Mouse (Mus musculus) liver, adult 2 months (tissue): Measurements from ENCODE around the gene Lrrc30. TPM values are rescaled to one million over a fixed set of nuclear protein-coding genes. Genes with fewer than 3 reads are reported as not detected.

Experiments used
- DNase-seq: peaks from one replicate; pipeline ENCODE4 v3.0.0-alpha.2; 2011; ENCODE audit warnings: low read depth, low spot score; ENCODE audit errors: extremely low read depth
- H3K27ac ChIP-seq: fragments of 200-500 bp; replicated peaks from 2 replicates; pipeline ENCODE4 v1.5.1; 2012; ENCODE audit warnings: low read depth, mild to moderate bottlenecking, control low read depth, inconsistent platforms, low read length; ENCODE audit not compliant: insufficient read depth
- H3K27me3 ChIP-seq: fragments of 200-500 bp; 2 replicates; pipeline ENCODE4 v1.6.1; 2012; ENCODE audit warnings: mild to moderate bottlenecking, moderate library complexity, low read length, inconsistent platforms; ENCODE audit not compliant: control insufficient read depth, insufficient read depth
- H3K36me3 ChIP-seq: fragments of 200-500 bp; 2 replicates; pipeline ENCODE4 v1.6.1; 2012; ENCODE audit warnings: low read length, inconsistent platforms; ENCODE audit not compliant: control insufficient read depth, insufficient read depth
- H3K4me1 ChIP-seq: fragments of 200-500 bp; 2 replicates; pipeline ENCODE4 v1.6.1; 2011; ENCODE audit warnings: low read length; ENCODE audit not compliant: control insufficient read depth, insufficient read depth
- H3K4me3 ChIP-seq: fragments of 200-500 bp; 2 replicates; pipeline ENCODE4 v1.5.1; 2011; ENCODE audit warnings: low read depth, mild to moderate bottlenecking, control low read depth, low read length, moderate library complexity; ENCODE audit not compliant: insufficient read depth
- H3K79me2 ChIP-seq: fragments of 200-500 bp; 2 replicates; pipeline ENCODE4 v1.6.1; 2012; ENCODE audit warnings: inconsistent platforms, mild to moderate bottlenecking, low read length, moderate library complexity; ENCODE audit not compliant: control insufficient read depth, insufficient read depth
- H3K9ac ChIP-seq: fragments of 200-500 bp; 2 replicates; pipeline ENCODE4 v1.6.1; 2012; ENCODE audit warnings: low read depth, mild to moderate bottlenecking, control low read depth, inconsistent platforms, low read length
- CTCF ChIP-seq: fragments of 200-500 bp; IDR thresholded peaks from 2 replicates; pipeline ENCODE4 v1.5.1; 2011; ENCODE audit warnings: low read depth, low read length, control low read depth
- POLR2A ChIP-seq: fragments of 200-500 bp; IDR thresholded peaks from 2 replicates; pipeline ENCODE4 v1.6.1; 2011; ENCODE audit warnings: low read length, control low read depth; ENCODE audit not compliant: insufficient read depth; ENCODE audit errors: extremely low read depth
- WGBS: fragments of 180-500 bp; shearing (Covaris S2); methylation state at CpG from one replicate; pipeline ENCODE4 v1.1.7; 2018; 5-methylcytosine and 5-hydroxymethylcytosine counted together
- polyA plus RNA-seq: library from polyadenylated mRNA; depleted of rRNA; stranded (reverse); fragments of >200 nt; gene quantifications from 2 replicates; pipeline ENCODE4 v1.2.3, GENCODE M21; 2012
- total RNA-seq: library from RNA; depleted of rRNA; stranded (reverse); fragments of >200 nt; gene quantifications from 2 replicates; pipeline ENCODE4 v1.2.3, GENCODE M21; 2014

Lrrc30 gene
- total and polyA plus RNA-seq, 2 experiments, result not detected

- no peak for DNase-seq
- H3K4me3 ChIP-seq, result no peak overlapping the region
- 55% methylated on average over 13 of the region's 13 CpGs for WGBS
- H3K79me2 ChIP-seq, result no peaks in the 10 kb centered on the region
- no peaks in the 10 kb centered on the region for H3K4me1 ChIP-seq
- no peak for TF ChIP-seq POLR2A
- TF ChIP-seq CTCF, result no peak
- H3K9ac ChIP-seq, result no peak overlapping the region
- H3K27me3 ChIP-seq, result no peaks in the 10 kb centered on the region
- H3K36me3 ChIP-seq, result no peaks in the 10 kb centered on the region
- no peak overlapping the region for H3K27ac ChIP-seq
Observed at GRCm38 (mm10) chr17:67629211-67629657, 3.3 kb downstream of the Lrrc30 start.

- H3K4me3 ChIP-seq, result no peak overlapping the region
- no peak for TF ChIP-seq CTCF
- WGBS, result 88% methylated on average over 15 of the region's 15 CpGs
Observed at GRCm38 (mm10) chr17:67628475-67628874, 4.0 kb downstream of the Lrrc30 start.

GRCm38 (mm10) chr17:67625431-67625830 is 7.1 kb downstream of the Lrrc30 start:
- 77% methylated on average over 5 of the region's 5 CpGs for WGBS

More at GRCm38 (mm10) chr17:67628475-67628874, 4.0 kb downstream of the Lrrc30 start:
- no peaks in the 10 kb centered on the region for H3K79me2 ChIP-seq
- no peak overlapping the region for H3K9ac ChIP-seq
- no peaks in the 10 kb centered on the region for H3K36me3 ChIP-seq
- H3K27me3 ChIP-seq, result no peaks in the 10 kb centered on the region
- H3K4me1 ChIP-seq, result no peaks in the 10 kb centered on the region
- DNase-seq, result no peak
- no peak overlapping the region for H3K27ac ChIP-seq

GRCm38 (mm10) chr17:67619001-67619400 is 13.5 kb downstream of the Lrrc30 start:
- no peaks in the 10 kb centered on the region for H3K79me2 ChIP-seq
- H3K27me3 ChIP-seq, result no peaks in the 10 kb centered on the region
- no peak for DNase-seq
- no peaks in the 10 kb centered on the region for H3K36me3 ChIP-seq
- H3K27ac ChIP-seq, result no peak overlapping the region
- H3K4me3 ChIP-seq, result no peak overlapping the region
- H3K9ac ChIP-seq, result no peak overlapping the region
- H3K4me1 ChIP-seq, result no peaks in the 10 kb centered on the region
- 75% methylated on average over 7 of the region's 7 CpGs for WGBS
- TF ChIP-seq POLR2A (no peak), CTCF (no peak)

More at GRCm38 (mm10) chr17:67625431-67625830, 7.1 kb downstream of the Lrrc30 start:
- H3K79me2 ChIP-seq, result no peaks in the 10 kb centered on the region
- H3K9ac ChIP-seq, result no peak overlapping the region
- H3K27ac ChIP-seq, result no peak overlapping the region
- H3K4me1 ChIP-seq, result no peaks in the 10 kb centered on the region
- H3K36me3 ChIP-seq, result no peaks in the 10 kb centered on the region
- no peak for DNase-seq
- no peak overlapping the region for H3K4me3 ChIP-seq
- no peaks in the 10 kb centered on the region for H3K27me3 ChIP-seq
- no peak for TF ChIP-seq POLR2A
- no peak for TF ChIP-seq CTCF

GRCm38 (mm10) chr17:67614381-67614780 is 18.1 kb downstream of the Lrrc30 start:
- Histone ChIP-seq H3K4me1 (no peaks in the 10 kb centered on the region), H3K27ac (no peak overlapping the region), H3K4me3 (no peak overlapping the region), H3K36me3 (no peaks in the 10 kb centered on the region), H3K27me3 (peaks cover 5% of the 10 kb centered on the region), H3K9ac (no peak overlapping the region), H3K79me2 (no peaks in the 10 kb centered on the region)
- DNase-seq, result no peak
- 66% methylated on average over 5 of the region's 5 CpGs for WGBS
- TF ChIP-seq POLR2A (no peak), CTCF (no peak)

- no peak for DNase-seq
- no peaks in the 10 kb centered on the region for H3K36me3 ChIP-seq
- no peak overlapping the region for H3K9ac ChIP-seq
- no peak overlapping the region for H3K27ac ChIP-seq
- H3K79me2 ChIP-seq, result no peaks in the 10 kb centered on the region
- H3K27me3 ChIP-seq, result peaks cover 6% of the 10 kb centered on the region
- WGBS, result 49% methylated on average over 1 of the region's 1 CpGs
- no peak overlapping the region for H3K4me3 ChIP-seq
- TF ChIP-seq CTCF, result no peak
- TF ChIP-seq POLR2A, result no peak
- no peaks in the 10 kb centered on the region for H3K4me1 ChIP-seq
Observed at GRCm38 (mm10) chr17:67612576-67612975, 19.9 kb downstream of the Lrrc30 start.
